Mouse (Mus musculus) erythroblast, embryonic 14.5 days (primary cell): ENCODE measurements around the gene Fam169b.

ENCODE experiments used
- GATA1 ChIP-seq: IDR thresholded peaks from 2 replicates; pipeline ENCODE4 v1.6.1; 2012; ENCODE audit warnings: low read length, inconsistent platforms, mixed read lengths
- TAL1 ChIP-seq: IDR thresholded peaks from 3 replicates; pipeline ENCODE4 v1.6.1; 2012; ENCODE audit warnings: low read length, inconsistent platforms, mixed read lengths

DNA sequence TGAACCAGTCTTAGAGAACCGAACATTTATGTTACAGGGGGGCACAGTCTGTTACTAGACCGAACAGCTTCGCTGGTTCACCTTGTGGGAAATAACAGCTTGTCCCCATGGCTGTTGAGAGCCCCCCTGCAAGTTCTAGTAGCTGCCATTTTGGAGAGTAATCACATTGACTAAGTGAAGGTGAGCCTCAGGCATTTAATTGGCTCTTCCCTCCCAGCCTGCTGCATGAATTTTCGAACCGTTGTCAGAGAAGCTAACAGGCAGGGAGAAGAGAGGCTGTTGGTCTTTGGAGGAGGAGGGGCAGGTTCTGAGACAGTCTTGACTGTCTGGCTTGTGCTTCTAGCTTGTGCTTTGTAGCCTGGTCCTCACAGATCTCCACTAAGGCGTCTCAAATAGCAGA, 45.3 kb downstream of the Fam169b start:
- no peak for TF ChIP-seq TAL1
- TF ChIP-seq GATA1: no peak
